In genomic region chr2:84612764-84613163, GRCm38 (mm10) we compare ENCODE assay signal across 25 mouse cellular contexts. TPM values are rescaled to one million over a fixed set of nuclear protein-coding genes. Genes with fewer than 3 reads are reported as not detected.
"Had no signal": no experiment of that assay in that cellular context is flagged by ENCODE, and none has a peak within 500 bp of the region (broad histone marks: within the 10 kb centered on the region; RNA-seq: fewer than 3 reads in every experiment).

No protein-coding gene starts in this region.

- H3K9ac ChIP-seq: liver, embryonic 12.5 days; liver, embryonic 15.5 days; lung, embryonic 15.5 days; midbrain, embryonic 13.5 days; neural tube, embryonic 13.5 days had no signal

- DNase-seq: layer of hippocampus, adult 9-11 months; layer of hippocampus, postnatal 36 days; lung, adult 18-20 months; lung, postnatal 10 days; lung, postnatal 36 days; thymus, adult 18-20 months; thymus, postnatal 36 days had no signal

- H3K27ac ChIP-seq: layer of hippocampus, adult 2 months; left cerebral cortex, adult 2 months; liver, embryonic 12.5 days; liver, embryonic 15.5 days; lung, embryonic 15.5 days; midbrain, embryonic 10.5 days; midbrain, embryonic 13.5 days; neural tube, embryonic 13.5 days had no signal

- H3K27me3 ChIP-seq: liver, embryonic 12.5 days; liver, embryonic 15.5 days; lung, embryonic 15.5 days; megakaryocyte, embryonic 14.5 days; midbrain, embryonic 13.5 days; neural tube, embryonic 13.5 days had no signal

- H3K4me1 ChIP-seq: lung, embryonic 15.5 days; midbrain, embryonic 10.5 days; midbrain, embryonic 13.5 days; neural tube, embryonic 13.5 days had no signal

- H3K4me3 ChIP-seq: layer of hippocampus, adult 2 months; left cerebral cortex, adult 2 months; liver, embryonic 12.5 days; liver, embryonic 15.5 days; lung, embryonic 15.5 days; megakaryocyte, embryonic 14.5 days; midbrain, embryonic 10.5 days; midbrain, embryonic 13.5 days; myocyte; neural tube, embryonic 13.5 days had no signal

RNA-seq across cellular contexts. Expression of gene Btbd18, which starts 46.1 kb away (rescaled TPM):
- total RNA-seq: layer of hippocampus, adult 2 months; layer of hippocampus, postnatal 36 days; left cerebral cortex, adult 2 months; left cerebral cortex, postnatal 10 days; left cerebral cortex, postnatal 36 days; monocyte, adult 5-6 weeks; neutrophil, adult 5-6 weeks had no signal
- polyA plus RNA-seq: large intestine, adult 2 months; small intestine, adult 2 months; spleen, adult 2 months; urinary bladder, adult 2 months had no signal
